Mouse (Mus musculus): ENCODE measurements at regions not wholly inside any gene's neighbourhood (a gene's known extent, or its start where the extent isn't known, plus 50 kb on each side); places are given as distances from the start of the nearest gene placed in this dataset.

GRCm38 (mm10) chr8:107821522-107821921, 120.9 kb upstream of the Zfhx3 start:
- no peak for ATAC-seq (replicated peaks)

GRCm38 (mm10) chr8:107824096-107824495, 118.3 kb upstream of the Zfhx3 start:
- Histone ChIP-seq H3K4me2 (replicated peaks) (peak overlapping the region; percentile 48), H3K9me3 (no peaks in the 10 kb centered on the region), H3K36me3 (no peaks in the 10 kb centered on the region), H3K27me3 (peaks cover 11% of the 10 kb centered on the region; the same call in 1 of the 2 replicates), H3K27ac (replicated peaks) (no peak overlapping the region), H3K4me1 (peaks cover 22% of the 10 kb centered on the region), H3K9ac (replicated peaks) (no peak overlapping the region), H3K4me3 (peak overlapping the region; percentile 19; the same call in 1 of the 2 replicates)
- no peak for ATAC-seq (replicated peaks)
- WGBS = 17% methylated on average over 7 of the region's 7 CpGs

More at GRCm38 (mm10) chr8:107821522-107821921, 120.9 kb upstream of the Zfhx3 start:
- Histone ChIP-seq H3K4me2 (replicated peaks) (no peak overlapping the region), H3K4me1 (peaks cover 22% of the 10 kb centered on the region), H3K27ac (replicated peaks) (no peak overlapping the region), H3K9me3 (no peaks in the 10 kb centered on the region), H3K4me3 (no peak overlapping the region), H3K9ac (replicated peaks) (no peak overlapping the region), H3K36me3 (no peaks in the 10 kb centered on the region), H3K27me3 (peaks cover 22% of the 10 kb centered on the region; the same call in 1 of the 2 replicates)
- 52% methylated on average over 6 of the region's 6 CpGs for WGBS

GRCm38 (mm10) chr8:107824640-107825039, 117.8 kb upstream of the Zfhx3 start:
- peaks cover 8% of the 10 kb centered on the region; the same call in 1 of the 2 replicates for H3K27me3 ChIP-seq
- no peaks in the 10 kb centered on the region for H3K36me3 ChIP-seq
- 0% methylated on average over 14 of the region's 14 CpGs for WGBS
- ATAC-seq (replicated peaks) = no peak
- H3K9ac ChIP-seq (replicated peaks) = peak overlapping the region; percentile 29
- peaks cover 22% of the 10 kb centered on the region for H3K4me1 ChIP-seq
- H3K9me3 ChIP-seq = no peaks in the 10 kb centered on the region
- H3K4me3 ChIP-seq = peak overlapping the region; percentile 19
- peak overlapping the region; percentile 48 for H3K4me2 ChIP-seq (replicated peaks)
- no peak overlapping the region for H3K27ac ChIP-seq (replicated peaks)

GRCm38 (mm10) chr8:107827500-107828125, 114.8 kb upstream of the Zfhx3 start:
- Histone ChIP-seq H3K9me3 (no peaks in the 10 kb centered on the region), H3K4me3 (no peak overlapping the region), H3K4me2 (replicated peaks) (no peak overlapping the region), H3K27ac (replicated peaks) (no peak overlapping the region), H3K27me3 (peaks cover 10% of the 10 kb centered on the region; the same call in 1 of the 2 replicates), H3K36me3 (no peaks in the 10 kb centered on the region), H3K9ac (replicated peaks) (no peak overlapping the region), H3K4me1 (peaks cover 12% of the 10 kb centered on the region; the same call in 1 of the 2 replicates)
- ATAC-seq (replicated peaks) = no peak
- 80% methylated on average over 17 of the region's 17 CpGs for WGBS

- Histone ChIP-seq H3K9me3 (no peaks in the 10 kb centered on the region), H3K36me3 (no peaks in the 10 kb centered on the region), H3K27ac (replicated peaks) (no peak overlapping the region), H3K4me1 (peaks cover 14% of the 10 kb centered on the region), H3K27me3 (peaks cover 10% of the 10 kb centered on the region; the same call in 1 of the 2 replicates), H3K9ac (replicated peaks) (no peak overlapping the region), H3K4me3 (no peak overlapping the region), H3K4me2 (replicated peaks) (no peak overlapping the region)
- WGBS = 93% methylated on average over 5 of the region's 5 CpGs
- no peak for ATAC-seq (replicated peaks)
Measured at GRCm38 (mm10) chr8:107828541-107828940, 113.9 kb upstream of the Zfhx3 start.

GRCm38 (mm10) chr8:107833481-107833880, 109.0 kb upstream of the Zfhx3 start:
- ATAC-seq (replicated peaks) = no peak
- Histone ChIP-seq H3K27me3 (peaks cover 10% of the 10 kb centered on the region; the same call in 1 of the 2 replicates), H3K4me2 (replicated peaks) (no peak overlapping the region), H3K9me3 (no peaks in the 10 kb centered on the region), H3K4me1 (peaks cover 4% of the 10 kb centered on the region), H3K36me3 (no peaks in the 10 kb centered on the region), H3K27ac (replicated peaks) (no peak overlapping the region), H3K4me3 (no peak overlapping the region), H3K9ac (replicated peaks) (no peak overlapping the region)
- WGBS = 16% methylated on average over 10 of the region's 10 CpGs

GRCm38 (mm10) chr8:107846141-107846540, 96.3 kb upstream of the Zfhx3 start:
- no peaks in the 10 kb centered on the region for H3K9me3 ChIP-seq
- WGBS = 68% methylated on average over 3 of the region's 3 CpGs
- H3K4me3 ChIP-seq = no peak overlapping the region
- ATAC-seq (replicated peaks) = no peak
- no peak overlapping the region for H3K27ac ChIP-seq (replicated peaks)
- no peak overlapping the region for H3K4me2 ChIP-seq (replicated peaks)
- H3K4me1 ChIP-seq = no peaks in the 10 kb centered on the region
- H3K36me3 ChIP-seq = no peaks in the 10 kb centered on the region
- no peak overlapping the region for H3K9ac ChIP-seq (replicated peaks)
- no peaks in the 10 kb centered on the region for H3K27me3 ChIP-seq

- no peak for ATAC-seq (replicated peaks)
- Histone ChIP-seq H3K27me3 (no peaks in the 10 kb centered on the region), H3K36me3 (no peaks in the 10 kb centered on the region), H3K27ac (replicated peaks) (no peak overlapping the region), H3K4me2 (replicated peaks) (no peak overlapping the region), H3K9ac (replicated peaks) (no peak overlapping the region), H3K9me3 (no peaks in the 10 kb centered on the region), H3K4me3 (no peak overlapping the region), H3K4me1 (no peaks in the 10 kb centered on the region)
- 74% methylated on average over 17 of the region's 17 CpGs for WGBS
Measured at GRCm38 (mm10) chr8:107851236-107852043, 91.0 kb upstream of the Zfhx3 start.

- H3K36me3 ChIP-seq = no peaks in the 10 kb centered on the region
- H3K4me2 ChIP-seq (replicated peaks) = no peak overlapping the region
- H3K9ac ChIP-seq (replicated peaks) = no peak overlapping the region
- no peaks in the 10 kb centered on the region for H3K27me3 ChIP-seq
- H3K9me3 ChIP-seq = no peaks in the 10 kb centered on the region
- 71% methylated on average over 4 of the region's 4 CpGs for WGBS
- peak; percentile 73 for ATAC-seq (replicated peaks)
- peak overlapping the region; percentile 75 for H3K27ac ChIP-seq (replicated peaks)
- peaks cover 19% of the 10 kb centered on the region for H3K4me1 ChIP-seq
- H3K4me3 ChIP-seq = no peak overlapping the region
Measured at GRCm38 (mm10) chr8:107859770-107860169, 82.7 kb upstream of the Zfhx3 start.

GRCm38 (mm10) chr8:107860251-107860650, 82.2 kb upstream of the Zfhx3 start:
- Histone ChIP-seq H3K4me1 (peaks cover 19% of the 10 kb centered on the region), H3K27ac (replicated peaks) (peak overlapping the region; percentile 75), H3K4me2 (replicated peaks) (no peak overlapping the region), H3K4me3 (no peak overlapping the region), H3K9me3 (no peaks in the 10 kb centered on the region), H3K27me3 (no peaks in the 10 kb centered on the region), H3K36me3 (no peaks in the 10 kb centered on the region), H3K9ac (replicated peaks) (no peak overlapping the region)
- ATAC-seq (replicated peaks) = no peak
- WGBS = 36% methylated on average over 4 of the region's 4 CpGs

GRCm38 (mm10) chr8:107864802-107865651, 77.4 kb upstream of the Zfhx3 start:
- Histone ChIP-seq H3K4me2 (replicated peaks) (no peak overlapping the region), H3K36me3 (no peaks in the 10 kb centered on the region), H3K27ac (replicated peaks) (no peak overlapping the region), H3K9me3 (no peaks in the 10 kb centered on the region), H3K9ac (replicated peaks) (no peak overlapping the region), H3K4me3 (no peak overlapping the region), H3K4me1 (peaks cover 16% of the 10 kb centered on the region), H3K27me3 (no peaks in the 10 kb centered on the region)
- ATAC-seq (replicated peaks) = no peak
- WGBS = 66% methylated on average over 14 of the region's 14 CpGs

GRCm38 (mm10) chr8:107865744-107866143, 76.7 kb upstream of the Zfhx3 start:
- H3K4me2 ChIP-seq (replicated peaks) = no peak overlapping the region
- no peaks in the 10 kb centered on the region for H3K27me3 ChIP-seq
- H3K27ac ChIP-seq (replicated peaks) = no peak overlapping the region
- WGBS = 75% methylated on average over 4 of the region's 4 CpGs
- no peaks in the 10 kb centered on the region for H3K36me3 ChIP-seq
- H3K9ac ChIP-seq (replicated peaks) = no peak overlapping the region
- H3K4me3 ChIP-seq = no peak overlapping the region
- no peaks in the 10 kb centered on the region for H3K9me3 ChIP-seq
- peaks cover 9% of the 10 kb centered on the region for H3K4me1 ChIP-seq
- ATAC-seq (replicated peaks) = no peak
